Mouse (Mus musculus): ENCODE measurements around the gene Miox. TPM values are rescaled to one million over a fixed set of nuclear protein-coding genes. Genes with fewer than 3 reads are reported as not detected.

Gene Miox
- total and polyA plus RNA-seq, 3 experiments: not detected

- TF ChIP-seq ZMIZ1 (IDR thresholded peaks at IDR 0.05; ENCODE audit: low read depth, low read length) (peak; percentile 42; the same call in 1 of the 2 replicates), NRF1 (IDR thresholded peaks at IDR 0.05; ENCODE audit: insufficient read depth, low read depth, low read length, poor library complexity, severe bottlenecking) (no peak), USF1 (IDR thresholded peaks at IDR 0.05; ENCODE audit: low read depth, low read length) (no peak), GATA1 (IDR thresholded peaks at IDR 0.05; ENCODE audit: low read depth, low read length) (0 out of 2 replicates have a peak, but pooled peaks have one; percentile 6), MAFK (IDR thresholded peaks at IDR 0.05; ENCODE audit: borderline replicate concordance, low read depth, low read length) (no peak)
Observed at GRCm38 (mm10) chr15:89285004-89285403, 49.2 kb upstream of the Miox start (continued).

- TF ChIP-seq SIN3A (IDR thresholded peaks at IDR 0.05; ENCODE audit: low read length): peak; percentile 62; the same call in 1 of the 2 replicates
- no peak for TF ChIP-seq UBTF (IDR thresholded peaks at IDR 0.05; ENCODE audit: borderline replicate concordance, insufficient read depth, low read depth, low read length)
- peak; percentile 92 for TF ChIP-seq ETS1 (IDR thresholded peaks at IDR 0.05; ENCODE audit: low read depth, low read length)
- TF ChIP-seq GATA1 (IDR thresholded peaks at IDR 0.05; ENCODE audit: low read depth, low read length): peak; percentile 84
- TF ChIP-seq MAFK (IDR thresholded peaks at IDR 0.05; ENCODE audit: borderline replicate concordance, low read depth, low read length): no peak
- TF ChIP-seq BHLHE40 (IDR thresholded peaks at IDR 0.05; ENCODE audit: borderline replicate concordance, low read depth, low read length): peak; percentile 24; the same call in 1 of the 2 replicates
- TF ChIP-seq TAL1 (IDR thresholded peaks at IDR 0.05; ENCODE audit: low read length): peak; percentile 58
- TF ChIP-seq TCF12 (IDR thresholded peaks at IDR 0.05; ENCODE audit: low read depth, low read length): peak; percentile 86
- no peak for TF ChIP-seq CHD2 (IDR thresholded peaks at IDR 0.05; ENCODE audit: low read length)
- TF ChIP-seq MXI1 (IDR thresholded peaks at IDR 0.05; ENCODE audit: low read depth, low read length): peak; percentile 37; the same call in 1 of the 2 replicates
- no peak for TF ChIP-seq NRF1 (IDR thresholded peaks at IDR 0.05; ENCODE audit: insufficient read depth, low read depth, low read length, poor library complexity, severe bottlenecking)
- peak; percentile 72 to 75 for TF ChIP-seq EP300 (IDR thresholded peaks at IDR 0.05; ENCODE audit: low read depth in 1 of 2, low read length in 2 of 2)
- TF ChIP-seq ZMIZ1 (IDR thresholded peaks at IDR 0.05; ENCODE audit: low read depth, low read length): no peak
- Histone ChIP-seq H3K36me3 (ENCODE audit: control insufficient read depth in 1 of 2, insufficient read depth in 2 of 2, low read length in 2 of 2) (peaks cover 8 to 20% of the 10 kb centered on the region in 2 experiments), H3K27ac (ENCODE audit: control insufficient read depth, low read depth, low read length) (peak overlapping the region; percentile 48), H3K4me3 (ENCODE audit: control insufficient read depth in 1 of 2, insufficient read depth in 1 of 2, low read depth in 2 of 2, low read length in 2 of 2) (no peak overlapping the region), H3K9me3 (replicated peaks; ENCODE audit: insufficient read depth, low read length) (no peaks in the 10 kb centered on the region), H3K27me3 (ENCODE audit: control insufficient read depth in 1 of 2, insufficient read depth in 2 of 2, low read length in 2 of 2) (no peaks in the 10 kb centered on the region), H3K9ac (ENCODE audit: control insufficient read depth, low read depth, low read length, poor library complexity, severe bottlenecking) (no peak overlapping the region), H3K4me1 (ENCODE audit: control insufficient read depth in 1 of 2, insufficient read depth in 2 of 2, low read length in 2 of 2) (peaks cover 12 to 14% of the 10 kb centered on the region in 2 experiments), H3K79me2 (ENCODE audit: control insufficient read depth, insufficient read depth, low read length, poor library complexity) (no peaks in the 10 kb centered on the region)
- peak; percentile 68 for DNase-seq (ENCODE audit: low read depth, low spot score)
Observed at GRCm38 (mm10) chr15:89285478-89285877, 48.7 kb upstream of the Miox start.

DNA sequence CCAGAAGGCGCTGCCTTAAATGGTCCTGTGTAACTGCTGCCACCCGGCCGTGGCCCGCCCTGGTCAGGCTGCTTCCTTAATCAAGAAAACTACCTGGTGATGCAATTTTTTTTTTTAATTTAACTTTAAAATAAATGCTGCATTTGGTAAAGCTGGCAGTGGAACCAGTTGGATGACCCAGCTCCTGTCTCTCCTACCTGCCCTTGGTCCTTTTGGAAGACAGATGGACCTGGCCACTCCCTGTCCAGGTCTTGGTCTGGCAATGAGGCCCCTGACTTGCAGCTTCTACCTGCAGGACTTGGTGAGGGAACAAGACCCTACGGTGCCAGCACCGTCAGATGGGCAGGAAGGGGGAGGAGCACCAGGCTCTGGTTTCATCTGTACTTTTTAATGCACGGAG, 48.1 kb upstream of the Miox start:
- no peak for TF ChIP-seq UBTF (IDR thresholded peaks at IDR 0.05; ENCODE audit: borderline replicate concordance, insufficient read depth, low read depth, low read length)
- no peak for TF ChIP-seq ZKSCAN1 (IDR thresholded peaks at IDR 0.05; ENCODE audit: low read depth, low read length)
- no peak for TF ChIP-seq JUND (IDR thresholded peaks at IDR 0.05; ENCODE audit: low read depth, low read length)
- TF ChIP-seq ZNF384 (IDR thresholded peaks at IDR 0.05; ENCODE audit: low read depth, low read length): no peak
- no peak for TF ChIP-seq ELF1 (IDR thresholded peaks at IDR 0.05; ENCODE audit: low read depth, low read length)
- no peak for TF ChIP-seq ETS1 (IDR thresholded peaks at IDR 0.05; ENCODE audit: low read depth, low read length)
- peaks cover 13 to 20% of the 10 kb centered on the region in 2 experiments for H3K36me3 ChIP-seq (ENCODE audit: control insufficient read depth in 1 of 2, insufficient read depth in 2 of 2, low read length in 2 of 2)

More for the DNA sequence above, 48.1 kb upstream of the Miox start:
- no peaks in the 10 kb centered on the region for H3K27me3 ChIP-seq (ENCODE audit: control insufficient read depth in 1 of 2, insufficient read depth in 2 of 2, low read length in 2 of 2)
- no peak overlapping the region for H3K9ac ChIP-seq (ENCODE audit: control insufficient read depth, low read depth, low read length, poor library complexity, severe bottlenecking)
- peaks cover 12 to 14% of the 10 kb centered on the region in 2 experiments for H3K4me1 ChIP-seq (ENCODE audit: control insufficient read depth in 1 of 2, insufficient read depth in 2 of 2, low read length in 2 of 2)
- H3K27ac ChIP-seq (ENCODE audit: control insufficient read depth, low read depth, low read length): no peak overlapping the region
- no peaks in the 10 kb centered on the region for H3K79me2 ChIP-seq (ENCODE audit: control insufficient read depth, insufficient read depth, low read length, poor library complexity)
- DNase-seq (ENCODE audit: low read depth, low spot score): no peak
- no peaks in the 10 kb centered on the region for H3K9me3 ChIP-seq (replicated peaks; ENCODE audit: insufficient read depth, low read length)
- no peak overlapping the region for H3K4me3 ChIP-seq (ENCODE audit: control insufficient read depth in 1 of 2, insufficient read depth in 1 of 2, low read depth in 2 of 2, low read length in 2 of 2)

Measured in MEL (cell line).